Mouse (Mus musculus) small intestine, adult 2 months (tissue): ENCODE measurements around the gene Abcb8.

Experiments used
- CTCF ChIP-seq: fragments of 200-500 bp; IDR thresholded peaks from 2 replicates; pipeline ENCODE4 v1.5.1; 2012; ENCODE audit warnings: low read depth, mild to moderate bottlenecking, control low read depth, inconsistent platforms, low read length, moderate library complexity, mixed read lengths; ENCODE audit not compliant: insufficient replicate concordance, insufficient read length; ENCODE audit errors: extremely low read depth
- POLR2A ChIP-seq: fragments of 200-500 bp; IDR thresholded peaks from 2 replicates; pipeline ENCODE4 v1.6.1; 2012; ENCODE audit warnings: low read depth, mild to moderate bottlenecking, control low read depth, inconsistent platforms, low read length, moderate library complexity

GRCm38 (mm10) chr5:24447624-24448298 is 54.3 kb downstream of the Abcb8 start, which contains the start of gene Tmub1:
- TF ChIP-seq CTCF (no peak), POLR2A (peak; percentile 57; the same call in 1 of the 2 replicates)
